Mouse (Mus musculus) layer of hippocampus, adult 8-10 months (tissue): Measurements from ENCODE around the gene Zfp775. TPM values are rescaled to one million over a fixed set of nuclear protein-coding genes. Genes with fewer than 3 reads are reported as not detected.
"Not testable (repeated sequence)": the region's sequence is repeated elsewhere in the genome, so short reads cannot be mapped to it uniquely, and the experiment has no call there.

Experiments
- DNase-seq, 2 experiments: peaks; one replicate each; pipeline ENCODE4 v3.0.0; 2022; ENCODE audit warnings: low spot score in 2 of 2
- total RNA-seq, 4 experiments: library from RNA; stranded (reverse); gene quantifications; 2 replicates each; pipeline ENCODE4 v1.2.4; 2022

Gene Zfp775
- total RNA-seq, 4 experiments from 2014 or later, result 7.7 to 10.6 (median 9.1) TPM

GRCm38 (mm10) chr6:48589194-48589750, 12.6 kb upstream of the Zfp775 start, which contains the start of gene Gm45021:
Gene Gm45021, plus strand, starts transcription at chr6:48589610.
- no peak for DNase-seq

GRCm38 (mm10) chr6:48591221-48591845, 10.5 kb upstream of the Zfp775 start:
- DNase-seq, result no peak

- DNase-seq, result no peak
Observed at GRCm38 (mm10) chr6:48591871-48592270, 10.0 kb upstream of the Zfp775 start.

GRCm38 (mm10) chr6:48593158-48594042, 8.5 kb upstream of the Zfp775 start, which contains the start of the genes Repin1 and Gm44965:
Gene Repin1, plus strand, starts transcription at chr6:48593883.
Gene Gm44965, plus strand, starts transcription at chr6:48593941.
- DNase-seq, result peak; percentile 87 to 90

- DNase-seq, result peak; percentile 51 to 60
Observed at GRCm38 (mm10) chr6:48594043-48594738, 7.7 kb upstream of the Zfp775 start.

- no peak for DNase-seq
Observed at GRCm38 (mm10) chr6:48595278-48595677, 6.6 kb upstream of the Zfp775 start.

GRCm38 (mm10) chr6:48596545-48597232, 5.2 kb upstream of the Zfp775 start:
- no peak for DNase-seq

- no peak for DNase-seq
Observed at GRCm38 (mm10) chr6:48597233-48597625, 4.6 kb upstream of the Zfp775 start.

GRCm38 (mm10) chr6:48600594-48600993, 1.3 kb upstream of the Zfp775 start:
- no peak for DNase-seq

GRCm38 (mm10) chr6:48602080-48602741, 348 bp downstream of the Zfp775 start:
- DNase-seq, result no peak

GRCm38 (mm10) chr6:48608124-48608523, 6.3 kb downstream of the Zfp775 start:
- no peak for DNase-seq

- DNase-seq, result no peak
Observed at GRCm38 (mm10) chr6:48609512-48609911, 7.6 kb downstream of the Zfp775 start.

- no peak for DNase-seq
Observed at GRCm38 (mm10) chr6:48610657-48611056, 8.8 kb downstream of the Zfp775 start.

GRCm38 (mm10) chr6:48613464-48613863, 11.6 kb downstream of the Zfp775 start:
- no peak for DNase-seq

GRCm38 (mm10) chr6:48614756-48615155, 12.9 kb downstream of the Zfp775 start:
- no peak for DNase-seq

- no peak for DNase-seq
Observed at GRCm38 (mm10) chr6:48620031-48620430, 18.2 kb downstream of the Zfp775 start.

- not testable (repeated sequence) for DNase-seq
Observed at GRCm38 (mm10) chr6:48622186-48622843, 20.5 kb downstream of the Zfp775 start.

- no peak for DNase-seq
Observed at GRCm38 (mm10) chr6:48623460-48623859, 21.6 kb downstream of the Zfp775 start.

GRCm38 (mm10) chr6:48626464-48626863, 24.6 kb downstream of the Zfp775 start, which contains the start of gene AI854703:
Gene AI854703, plus strand, starts transcription at chr6:48626764.
- no peak for DNase-seq

- DNase-seq, result peak; percentile 51 to 65
Observed at GRCm38 (mm10) chr6:48626984-48627383, 25.1 kb downstream of the Zfp775 start.
